Mouse (Mus musculus) megakaryocyte, embryonic 14.5 days (primary cell): ENCODE results near the gene Zfp423.

Experiments used
- FLI1 ChIP-seq: IDR thresholded peaks from 2 replicates; pipeline ENCODE4 v1.6.1; 2012; ENCODE audit warnings: low read length, inconsistent platforms, mixed read lengths
- GATA1 ChIP-seq: IDR thresholded peaks from 3 replicates; pipeline ENCODE4 v1.6.1; 2012; ENCODE audit warnings: mixed read lengths, low read length, inconsistent platforms, borderline replicate concordance

DNA sequence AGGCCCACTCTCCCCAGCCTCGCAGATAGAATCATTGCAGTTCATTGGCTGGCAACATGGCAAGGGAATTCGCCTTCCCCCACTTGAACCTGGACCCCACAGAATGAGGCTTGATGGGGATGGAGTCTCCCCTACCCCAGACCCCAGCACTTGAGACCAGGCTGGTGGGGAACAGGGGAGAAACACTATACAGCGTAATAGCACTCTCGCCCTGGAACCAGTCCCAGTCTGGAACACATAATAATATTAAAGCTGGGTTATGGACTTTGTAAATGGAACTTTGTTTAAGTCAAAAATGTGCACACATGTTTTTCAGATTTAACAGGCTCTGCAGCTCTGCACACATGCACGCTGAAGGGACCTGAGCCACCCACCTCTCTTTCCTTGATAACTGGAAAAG, 54.0 kb downstream of the Zfp423 start:
- TF ChIP-seq GATA1 (no peak), FLI1 (no peak)
